Mouse (Mus musculus): ENCODE data around the gene Apoa4.
A peak's percentile ranks its signal among the peaks of the same experiment; 100 is the strongest.

Gene Apoa4

GRCm38 (mm10) chr9:46240526-46241153, at the start of gene Apoa4:
Gene Apoa4 (plus strand): TSS chr9:46240696.
- no peak for DNase-seq

DNA sequence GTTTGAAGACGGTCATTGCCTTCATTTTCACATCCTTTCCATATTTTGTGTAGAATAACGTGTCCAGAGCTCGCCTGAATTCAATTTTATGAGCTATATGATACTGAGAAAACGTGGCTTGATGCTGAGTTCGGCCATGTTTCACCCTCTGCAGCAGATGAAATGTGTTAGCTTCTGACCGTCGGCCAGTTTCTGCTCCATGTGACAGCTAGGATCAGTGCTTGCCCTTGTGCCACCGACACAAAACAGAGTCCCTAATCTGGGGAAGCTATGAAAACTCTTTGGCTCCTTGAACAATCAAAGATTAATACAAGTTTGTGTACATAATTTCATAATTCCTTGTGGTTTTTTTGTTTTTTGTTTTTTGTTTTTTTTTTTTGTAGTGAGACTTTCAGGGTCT, 49.3 kb upstream of the Apoa4 start:
- DNase-seq: no peak

DNA sequence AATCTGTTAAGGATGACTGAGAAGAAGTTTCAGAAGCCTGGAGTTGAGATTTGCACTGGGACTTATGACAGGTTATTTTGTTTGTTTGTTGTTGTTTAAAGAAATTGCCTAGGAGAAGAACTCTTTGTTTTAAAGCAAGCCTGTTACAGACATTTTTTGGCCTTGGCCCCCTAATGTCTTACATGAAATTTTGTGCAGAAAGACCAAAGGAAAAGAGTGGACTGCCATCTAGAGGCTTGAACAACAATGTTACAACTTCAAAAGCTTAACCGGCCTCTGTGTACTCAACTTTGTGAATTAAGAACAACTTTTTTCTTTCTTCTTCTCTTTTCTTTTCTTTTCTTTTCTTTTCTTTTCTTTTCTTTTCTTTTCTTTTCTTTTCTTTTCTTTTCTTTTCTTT, 48.9 kb upstream of the Apoa4 start:
- no peak for DNase-seq

DNA sequence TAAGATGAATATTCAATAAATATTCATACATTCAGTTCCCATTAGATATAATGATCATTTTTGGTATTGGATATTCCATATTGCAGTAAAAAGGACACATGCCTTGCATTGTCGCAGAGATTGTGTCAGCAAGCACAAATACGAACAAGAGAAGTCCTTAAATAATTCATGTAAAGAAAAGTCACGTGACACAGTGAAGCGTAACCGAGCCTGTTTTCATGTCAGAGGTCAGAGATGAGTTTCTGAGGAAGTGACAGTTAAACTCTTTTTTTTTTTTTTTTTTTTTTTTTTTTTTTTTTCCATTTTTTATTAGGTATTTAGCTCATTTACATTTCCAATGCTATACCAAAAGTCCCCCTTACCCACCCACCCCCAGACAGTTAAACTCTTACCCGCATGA, 47.9 kb upstream of the Apoa4 start:
- DNase-seq: no peak

DNA sequence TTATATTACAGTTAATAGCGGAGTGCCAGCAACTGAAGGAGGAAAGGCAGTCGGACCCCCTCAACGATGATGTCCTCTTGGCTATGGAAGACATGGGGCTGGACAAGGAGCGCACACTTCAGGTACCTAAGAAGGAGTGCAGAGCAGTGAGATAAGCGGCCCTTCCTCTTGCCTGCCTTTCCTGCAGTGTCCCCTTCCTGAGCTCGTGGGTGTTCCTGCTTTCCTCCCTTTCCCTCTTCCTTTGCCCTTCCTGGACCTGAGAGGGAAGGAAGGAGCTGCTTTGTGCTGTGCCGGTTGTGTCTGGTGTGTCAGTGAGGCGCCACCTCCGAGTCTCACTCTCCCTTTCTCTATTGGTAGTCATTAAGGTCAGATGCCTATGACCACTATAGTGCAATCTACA, 45.7 kb upstream of the Apoa4 start:
- no peak for DNase-seq

GRCm38 (mm10) chr9:46196699-46197169, 43.8 kb upstream of the Apoa4 start:
- no peak for DNase-seq

- no peak for DNase-seq
Observed at GRCm38 (mm10) chr9:46198461-46198860, 42.0 kb upstream of the Apoa4 start.

DNA sequence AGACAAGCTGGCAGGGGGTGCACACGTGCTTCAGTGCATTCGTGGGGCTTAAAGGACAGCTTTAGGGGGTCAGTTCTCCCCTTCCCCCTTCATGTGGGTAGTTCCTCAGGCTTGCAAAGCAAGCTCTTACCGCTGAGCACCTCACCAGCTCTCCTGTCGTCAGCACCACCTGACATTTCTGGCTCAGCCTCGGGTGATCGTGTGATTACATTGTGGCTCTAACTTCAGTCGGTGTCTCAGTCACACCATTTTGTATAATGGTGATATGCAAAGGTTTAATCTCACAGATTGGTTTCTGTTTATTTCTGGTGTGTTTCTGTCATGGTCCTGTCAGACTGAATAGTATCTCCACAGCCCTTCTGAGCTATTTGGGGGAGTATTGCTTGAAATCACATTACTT, 41.6 kb upstream of the Apoa4 start:
- no peak for DNase-seq

GRCm38 (mm10) chr9:46199609-46200008, 40.9 kb upstream of the Apoa4 start:
- no peak for DNase-seq

- DNase-seq: no peak
Observed at GRCm38 (mm10) chr9:46206834-46207500, 33.5 kb upstream of the Apoa4 start.

- no peak for DNase-seq
Observed at GRCm38 (mm10) chr9:46207501-46207869, 33.0 kb upstream of the Apoa4 start.

- DNase-seq: peak; percentile 48
Observed at GRCm38 (mm10) chr9:46208401-46208974, 32.0 kb upstream of the Apoa4 start.

GRCm38 (mm10) chr9:46210473-46210872, 30.0 kb upstream of the Apoa4 start:
- no peak for DNase-seq

- no peak for DNase-seq
Observed at GRCm38 (mm10) chr9:46214276-46214675, 26.2 kb upstream of the Apoa4 start.

GRCm38 (mm10) chr9:46214946-46215337, 25.6 kb upstream of the Apoa4 start:
- no peak for DNase-seq

- peak; percentile 39 for DNase-seq
Observed at GRCm38 (mm10) chr9:46215338-46216322, 24.9 kb upstream of the Apoa4 start.

GRCm38 (mm10) chr9:46216744-46217470, 23.6 kb upstream of the Apoa4 start:
- DNase-seq: no peak

- DNase-seq: no peak
Observed at GRCm38 (mm10) chr9:46218176-46218575, 22.3 kb upstream of the Apoa4 start.

DNA sequence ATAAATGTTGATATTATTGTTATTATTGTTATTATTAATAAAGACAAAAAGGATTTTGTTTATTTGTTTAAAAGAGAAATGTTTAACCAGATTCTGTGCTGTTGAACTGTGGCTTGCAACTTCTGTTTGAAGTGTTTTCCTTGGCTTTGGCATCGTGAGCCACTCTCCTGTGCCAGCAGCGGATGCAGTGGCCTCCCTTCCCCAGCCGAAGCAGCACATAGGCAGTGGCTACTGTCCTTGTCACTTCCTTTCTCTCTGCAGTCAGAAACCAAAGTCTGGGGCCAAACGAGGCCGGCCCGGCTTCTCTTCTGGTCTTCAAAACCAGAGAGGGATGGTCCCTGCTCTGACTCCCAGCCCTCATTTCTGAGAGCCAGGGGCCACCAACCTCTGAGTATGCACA, 17.4 kb upstream of the Apoa4 start:
- DNase-seq: no peak

DNA sequence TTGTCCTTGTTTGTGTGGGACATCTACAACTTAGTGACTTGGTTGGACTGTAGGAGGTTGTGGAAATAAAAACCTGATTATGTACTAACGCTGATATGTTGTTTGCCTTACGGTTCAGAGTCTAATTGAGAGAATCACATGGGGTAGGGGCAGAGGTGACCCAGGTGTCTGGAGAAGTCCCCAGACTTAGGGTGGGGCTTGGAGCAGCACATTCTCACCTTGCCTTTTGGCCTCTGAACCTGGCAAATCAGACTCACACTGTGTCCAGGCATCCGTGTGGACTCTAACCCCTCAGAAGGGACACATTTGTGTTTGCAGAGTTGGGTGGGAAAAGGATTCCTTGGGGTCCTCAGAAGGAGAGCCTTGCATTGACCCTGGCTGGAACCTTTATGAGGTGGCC, 16.4 kb upstream of the Apoa4 start:
- DNase-seq: no peak

DNA sequence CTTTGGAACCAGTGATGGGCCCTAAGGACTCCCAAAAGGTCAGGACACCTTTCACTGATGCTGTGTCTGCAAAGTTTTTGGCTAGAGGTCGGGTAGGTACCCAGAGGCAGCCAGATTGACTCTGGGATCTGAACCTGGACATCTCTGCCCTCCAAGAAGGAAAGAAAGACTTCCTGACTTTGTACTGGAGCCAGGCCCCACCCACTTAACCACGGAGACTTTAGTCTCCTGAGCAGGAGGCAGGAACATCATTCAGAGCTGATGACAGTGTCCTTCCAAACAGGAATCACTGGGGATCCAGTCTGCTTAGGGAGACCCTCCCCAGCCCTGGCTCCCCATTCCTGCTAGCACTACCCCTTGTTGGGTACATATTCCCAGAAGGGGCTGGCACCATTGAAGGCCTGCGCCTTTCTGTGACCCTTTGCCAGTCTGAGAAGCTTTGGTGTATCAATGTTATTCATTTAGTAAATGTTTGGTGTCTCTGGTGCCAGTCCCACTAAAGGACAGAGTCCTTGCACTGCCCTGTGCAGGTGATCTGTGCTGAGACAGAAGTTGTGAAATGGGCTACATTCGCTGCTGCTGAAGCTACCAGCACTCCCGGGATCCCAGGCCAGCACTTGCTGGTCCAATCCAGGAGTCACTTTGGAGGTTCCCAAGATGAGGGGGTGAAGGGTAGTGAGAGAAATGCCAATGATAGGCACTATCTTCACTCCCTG, 15.4 kb upstream of the Apoa4 start:
- no peak for DNase-seq

DNA sequence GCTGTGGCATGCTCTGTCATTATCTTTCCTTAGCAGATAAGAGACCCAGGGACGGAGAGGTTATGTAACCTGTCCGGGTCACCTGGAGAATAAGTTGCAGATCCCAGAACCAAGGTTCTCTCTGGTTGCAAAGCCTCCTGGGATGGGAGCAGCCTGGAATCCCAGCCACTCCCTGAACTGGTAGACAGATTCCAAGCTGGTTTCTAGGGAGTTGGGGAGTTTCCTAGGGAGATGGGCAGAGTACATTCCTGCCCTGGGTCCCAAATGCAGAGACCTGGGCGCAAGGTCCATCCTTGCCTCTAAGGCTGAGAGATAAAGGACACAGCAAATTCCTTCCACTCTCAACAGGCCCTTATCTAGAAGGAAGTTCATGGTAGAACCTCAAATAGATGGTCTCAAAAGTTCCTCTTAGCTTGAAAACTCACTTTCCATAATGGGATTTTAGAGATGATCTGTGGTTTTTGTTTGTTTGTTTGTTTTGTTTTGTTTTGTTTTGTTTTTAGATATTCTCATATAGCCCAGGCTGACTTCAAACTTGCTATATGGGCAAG, 13.4 kb upstream of the Apoa4 start:
- DNase-seq: no peak

All from cerebellum, adult 11 months (tissue).